Mouse (Mus musculus) stomach, postnatal 0 days (tissue): Measurements from ENCODE around the gene Ring1. TPM values are rescaled to one million over a fixed set of nuclear protein-coding genes. Genes with fewer than 3 reads are reported as not detected.

ENCODE experiments used
- ATAC-seq: fragments of 200-750 bp; cut with Nextera tagmentation; 2 replicates; pipeline ENCODE4 v1.8.0; 2017; ENCODE audit not compliant: low FRiP score, low TSS enrichment
- DNase-seq: peaks from one replicate; pipeline ENCODE4 v3.0.0-alpha.2; 2016; ENCODE audit warnings: low spot score
- H3K27ac ChIP-seq: fragments of 300-500 bp; sonication (generic); replicated peaks from 2 replicates; pipeline ENCODE4 v1.5.1; 2014; ENCODE audit warnings: mild to moderate bottlenecking, control low read depth
- H3K27me3 ChIP-seq: fragments of 300-500 bp; sonication (generic); 2 replicates; pipeline ENCODE4 v1.6.1; 2014; ENCODE audit warnings: low read length; ENCODE audit not compliant: control insufficient read depth, insufficient read depth
- H3K36me3 ChIP-seq: fragments of 300-500 bp; sonication (generic); 2 replicates; pipeline ENCODE4 v1.6.1; 2014; ENCODE audit warnings: low read length, mixed read lengths; ENCODE audit not compliant: control insufficient read depth, insufficient read depth
- H3K4me1 ChIP-seq: fragments of 300-500 bp; sonication (generic); replicated peaks from 2 replicates; pipeline ENCODE4 v1.6.1; 2014; ENCODE audit warnings: antibody characterized with exemption; ENCODE audit not compliant: control insufficient read depth, insufficient read depth
- H3K4me2 ChIP-seq: fragments of 300-500 bp; sonication (generic); replicated peaks from 2 replicates; pipeline ENCODE4 v1.6.1; 2014; ENCODE audit warnings: low read depth, mild to moderate bottlenecking, control low read depth, moderate library complexity
- H3K4me3 ChIP-seq: fragments of 300-500 bp; sonication (generic); 2 replicates; pipeline ENCODE4 v1.5.1; 2014; ENCODE audit warnings: low read depth, low read length, control low read depth
- H3K9ac ChIP-seq: fragments of 300-500 bp; sonication (generic); 2 replicates; pipeline ENCODE4 v1.6.1; 2014; ENCODE audit warnings: mild to moderate bottlenecking, low read length, control low read depth, mixed read lengths
- H3K9me3 ChIP-seq: fragments of 300-500 bp; sonication (generic); 2 replicates; pipeline ENCODE4 v1.6.1; 2016; ENCODE audit warnings: low read length; ENCODE audit not compliant: control insufficient read depth
- CTCF ChIP-seq: IDR thresholded peaks from 2 replicates; pipeline ENCODE4 v1.5.1; 2016; ENCODE audit warnings: antibody characterized with exemption, low read depth, mild to moderate bottlenecking, moderate library complexity
- EP300 ChIP-seq: optimal IDR thresholded peaks from 2 replicates; pipeline ENCODE3; 2016; ENCODE audit warnings: antibody characterized with exemption
- WGBS: fragments of 180-500 bp; shearing (Covaris S2); extraction: QIAGEN DNeasy Blood & Tissue Kit; methylation state at CpG from one replicate; pipeline ENCODE4 v1.1.7; 2014; 5-methylcytosine and 5-hydroxymethylcytosine counted together
- polyA plus RNA-seq: library from polyadenylated mRNA; unstranded; fragments of >200 nt; fragmentation: Nextera tagmentation; extraction: Ambion mirVana; gene quantifications from 2 replicates; pipeline ENCODE4 v1.2.1, GENCODE M21; 2015

The Ring1 gene
- polyA plus RNA-seq = 13.3 and 14.6 TPM in 2 replicates

GRCm38 (mm10) chr17:34024317-34024821 is at the start of gene Ring1:
Ring1 (minus strand) TSS chr17:34024680.
- Histone ChIP-seq H3K4me3 (peak within 1 kb of the TSS; percentile 85), H3K9me3 (no peaks in the 10 kb centered on the region), H3K4me1 (peaks cover 3% of the 10 kb centered on the region; the same call in 1 of the 2 replicates), H3K27ac (peak within 1 kb of the TSS; percentile 93), H3K27me3 (no peaks in the 10 kb centered on the region), H3K4me2 (peak within 1 kb of the TSS; percentile 72), H3K9ac (peak within 1 kb of the TSS; percentile 92), H3K36me3 (peaks cover 12% of the 10 kb centered on the region)
- no peak for TF ChIP-seq CTCF
- no peak for TF ChIP-seq EP300
- WGBS = 0% methylated on average over 30 of the region's 58 CpGs
- ATAC-seq (peak; percentile 72), DNase-seq (peak; percentile 88)

GRCm38 (mm10) chr17:34072091-34072490 is 47.6 kb upstream of the Ring1 start:
- Histone ChIP-seq H3K36me3 (no peaks in the 10 kb centered on the region), H3K4me3 (no peak overlapping the region), H3K9ac (no peak overlapping the region), H3K4me1 (no peaks in the 10 kb centered on the region), H3K27me3 (no peaks in the 10 kb centered on the region), H3K27ac (no peak overlapping the region), H3K4me2 (no peak overlapping the region), H3K9me3 (no peaks in the 10 kb centered on the region)
- DNase-seq = no peak
- TF ChIP-seq CTCF (no peak), EP300 (no peak)
- no peak for ATAC-seq
- 65% methylated on average over 5 of the region's 5 CpGs for WGBS

- WGBS = 45% methylated on average over 3 of the region's 3 CpGs
- Histone ChIP-seq H3K27ac (no peak overlapping the region), H3K27me3 (no peaks in the 10 kb centered on the region), H3K4me2 (no peak overlapping the region), H3K9me3 (no peaks in the 10 kb centered on the region), H3K4me3 (no peak overlapping the region), H3K4me1 (no peaks in the 10 kb centered on the region), H3K9ac (no peak overlapping the region), H3K36me3 (no peaks in the 10 kb centered on the region)
- ATAC-seq = no peak
- DNase-seq = no peak
- no peak for TF ChIP-seq CTCF
- no peak for TF ChIP-seq EP300
Measured at GRCm38 (mm10) chr17:34068864-34069263, 44.4 kb upstream of the Ring1 start.

- ATAC-seq = no peak
- no peak for TF ChIP-seq EP300
- no peak for TF ChIP-seq CTCF
- DNase-seq = no peak
- Histone ChIP-seq H3K4me2 (no peak overlapping the region), H3K4me1 (no peaks in the 10 kb centered on the region), H3K9ac (no peak overlapping the region), H3K36me3 (no peaks in the 10 kb centered on the region), H3K27ac (no peak overlapping the region), H3K27me3 (no peaks in the 10 kb centered on the region), H3K9me3 (no peaks in the 10 kb centered on the region), H3K4me3 (no peak overlapping the region)
- WGBS = 61% methylated on average over 7 of the region's 7 CpGs
Measured at GRCm38 (mm10) chr17:34057224-34057623, 32.7 kb upstream of the Ring1 start.

GRCm38 (mm10) chr17:34047404-34048050 is 23.0 kb upstream of the Ring1 start:
- H3K4me1 ChIP-seq = no peaks in the 10 kb centered on the region
- ATAC-seq = no peak
- H3K9me3 ChIP-seq = no peaks in the 10 kb centered on the region
- no peaks in the 10 kb centered on the region for H3K27me3 ChIP-seq
- WGBS = 90% methylated on average over 5 of the region's 5 CpGs
- TF ChIP-seq CTCF (no peak), EP300 (no peak)
- no peak for DNase-seq
- no peak overlapping the region for H3K27ac ChIP-seq
- H3K4me3 ChIP-seq = no peak overlapping the region
- H3K9ac ChIP-seq = no peak overlapping the region
- H3K36me3 ChIP-seq = no peaks in the 10 kb centered on the region
- no peak overlapping the region for H3K4me2 ChIP-seq

- Histone ChIP-seq H3K4me2 (no peak overlapping the region), H3K4me1 (no peaks in the 10 kb centered on the region), H3K9me3 (no peaks in the 10 kb centered on the region), H3K27me3 (no peaks in the 10 kb centered on the region), H3K9ac (no peak overlapping the region), H3K36me3 (no peaks in the 10 kb centered on the region), H3K27ac (no peak overlapping the region), H3K4me3 (no peak overlapping the region)
- ATAC-seq = no peak
- no peak for DNase-seq
- WGBS = 85% methylated on average over 14 of the region's 14 CpGs
- TF ChIP-seq CTCF (no peak), EP300 (no peak)
Measured at GRCm38 (mm10) chr17:34045941-34046340, 21.5 kb upstream of the Ring1 start.
